Mouse (Mus musculus) small intestine, adult 2 months (tissue): Measurements from ENCODE around the gene Diaph3.

Source experiments
- CTCF ChIP-seq: fragments of 200-500 bp; IDR thresholded peaks from 2 replicates; pipeline ENCODE4 v1.5.1; 2012; ENCODE audit warnings: low read depth, mild to moderate bottlenecking, control low read depth, inconsistent platforms, low read length, moderate library complexity, mixed read lengths; ENCODE audit not compliant: insufficient replicate concordance, insufficient read length; ENCODE audit errors: extremely low read depth
- POLR2A ChIP-seq: fragments of 200-500 bp; IDR thresholded peaks from 2 replicates; pipeline ENCODE4 v1.6.1; 2012; ENCODE audit warnings: low read depth, mild to moderate bottlenecking, control low read depth, inconsistent platforms, low read length, moderate library complexity

GRCm38 (mm10) chr14:86646499-86647120 lies 494.4 kb downstream of the Diaph3 start:
- no peak for TF ChIP-seq CTCF
- TF ChIP-seq POLR2A: no peak
